Mouse (Mus musculus): Measurements from ENCODE around the gene Grk2. TPM values are rescaled to one million over a fixed set of nuclear protein-coding genes. Genes with fewer than 3 reads are reported as not detected.
A peak's percentile ranks its signal among the peaks of the same experiment; 100 is the strongest.

The Grk2 gene
- polyA plus RNA-seq, 1 experiment: 220 TPM

DNA sequence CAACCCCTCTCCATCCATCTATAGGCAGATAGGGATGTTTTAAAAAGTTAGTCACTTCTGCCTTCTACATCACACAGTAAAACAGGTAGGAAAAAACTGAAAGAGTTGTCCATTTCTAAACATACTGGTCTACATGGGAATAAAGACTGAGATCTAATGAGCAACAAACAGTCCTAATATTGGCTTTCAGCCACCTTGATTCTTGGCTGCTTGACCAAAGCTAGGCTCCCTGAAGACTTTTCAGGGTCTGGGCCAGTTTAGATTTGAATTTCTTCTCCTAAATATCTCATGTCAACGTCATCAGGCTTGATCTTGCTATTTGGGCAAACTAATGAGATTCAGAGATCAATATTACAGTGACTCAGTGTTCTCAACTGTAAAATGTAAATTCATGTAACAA is 20.9 kb upstream of the Grk2 start:
- no peak for TF ChIP-seq POLR2A (IDR thresholded peaks at IDR 0.05; ENCODE audit: extremely low read depth, insufficient read depth, low read length)
- TF ChIP-seq CTCF (IDR thresholded peaks at IDR 0.05; ENCODE audit: extremely low read depth, insufficient read depth, low read length): no peak
- Histone ChIP-seq H3K27ac (ENCODE audit: insufficient read depth, low read length) (no peak overlapping the region), H3K4me3 (ENCODE audit: insufficient read depth, low read length) (no peak overlapping the region), H3K4me1 (ENCODE audit: control insufficient read depth, insufficient read depth, low read length) (peaks cover under 1% of the 10 kb centered on the region; the same call in 1 of the 2 replicates)

DNA sequence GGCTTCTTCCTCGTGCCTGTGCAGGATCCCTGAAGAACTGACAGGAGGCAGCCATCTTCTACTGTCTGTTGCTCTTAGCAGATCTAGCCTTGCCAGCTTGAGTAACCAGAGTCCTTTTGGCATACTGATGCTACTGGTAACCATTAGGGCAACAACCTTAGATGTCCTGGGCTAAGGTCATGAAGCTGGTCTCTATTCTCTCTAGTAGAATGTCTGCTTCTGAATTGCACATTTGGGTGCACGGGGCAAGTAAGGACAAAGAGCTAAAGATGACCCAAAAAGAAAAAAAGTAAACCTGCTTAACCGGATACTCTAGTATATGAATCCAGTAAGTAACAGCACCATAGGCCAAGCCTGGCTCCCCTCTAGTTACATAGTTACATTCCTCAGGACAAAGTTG is 20.1 kb upstream of the Grk2 start:
- no peaks in the 10 kb centered on the region for H3K4me1 ChIP-seq (ENCODE audit: control insufficient read depth, insufficient read depth, low read length)
- no peak overlapping the region for H3K27ac ChIP-seq (ENCODE audit: insufficient read depth, low read length)
- no peak overlapping the region for H3K4me3 ChIP-seq (ENCODE audit: insufficient read depth, low read length)
- no peak for TF ChIP-seq CTCF (IDR thresholded peaks at IDR 0.05; ENCODE audit: extremely low read depth, insufficient read depth, low read length)
- TF ChIP-seq POLR2A (IDR thresholded peaks at IDR 0.05; ENCODE audit: extremely low read depth, insufficient read depth, low read length): no peak

DNA sequence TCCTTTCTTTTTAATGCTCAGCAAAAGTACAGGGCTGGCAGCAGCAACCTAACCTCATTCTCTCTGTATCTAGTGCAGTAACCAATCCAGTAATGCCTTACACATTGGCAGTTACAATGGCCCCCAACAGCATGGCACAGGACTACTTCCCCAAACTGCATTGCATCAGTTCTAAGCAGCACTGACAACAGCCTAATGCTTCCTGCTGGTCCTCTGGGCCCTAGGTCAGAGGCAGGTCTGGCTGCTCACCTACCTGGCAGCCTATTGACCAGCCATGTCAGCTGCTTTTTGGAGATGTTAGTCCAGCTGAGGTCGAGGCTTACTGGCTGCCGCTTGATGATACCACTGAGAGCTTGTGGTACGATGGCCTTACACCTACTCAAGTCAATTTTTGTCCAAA is 16.1 kb upstream of the Grk2 start:
- TF ChIP-seq CTCF (IDR thresholded peaks at IDR 0.05; ENCODE audit: extremely low read depth, insufficient read depth, low read length) (no peak), POLR2A (IDR thresholded peaks at IDR 0.05; ENCODE audit: extremely low read depth, insufficient read depth, low read length) (no peak)
- Histone ChIP-seq H3K4me1 (ENCODE audit: control insufficient read depth, insufficient read depth, low read length) (no peaks in the 10 kb centered on the region), H3K27ac (ENCODE audit: insufficient read depth, low read length) (no peak overlapping the region), H3K4me3 (ENCODE audit: insufficient read depth, low read length) (no peak overlapping the region)

DNA sequence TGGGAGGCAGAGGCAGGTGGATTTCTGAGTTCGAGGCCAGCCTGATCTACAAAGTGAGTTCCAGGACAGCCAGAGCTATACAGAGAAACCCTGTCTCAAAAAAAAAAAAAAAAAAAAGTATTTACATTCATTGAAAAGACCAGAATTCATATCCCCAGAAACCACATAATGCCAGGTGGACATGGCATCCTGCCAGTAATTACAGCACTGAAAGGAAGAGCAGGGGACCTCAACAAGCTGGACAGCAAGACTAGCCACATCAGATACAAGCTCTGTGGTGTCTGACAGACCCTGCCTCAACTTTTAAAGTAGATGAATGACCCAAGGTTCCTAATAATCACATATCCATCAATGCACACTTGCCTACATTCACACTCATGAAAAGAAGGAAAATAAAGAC is 15.6 kb upstream of the Grk2 start:
- Histone ChIP-seq H3K4me1 (ENCODE audit: control insufficient read depth, insufficient read depth, low read length) (no peaks in the 10 kb centered on the region), H3K4me3 (ENCODE audit: insufficient read depth, low read length) (no peak overlapping the region), H3K27ac (ENCODE audit: insufficient read depth, low read length) (no peak overlapping the region)
- TF ChIP-seq CTCF (IDR thresholded peaks at IDR 0.05; ENCODE audit: extremely low read depth, insufficient read depth, low read length): no peak
- TF ChIP-seq POLR2A (IDR thresholded peaks at IDR 0.05; ENCODE audit: extremely low read depth, insufficient read depth, low read length): no peak

DNA sequence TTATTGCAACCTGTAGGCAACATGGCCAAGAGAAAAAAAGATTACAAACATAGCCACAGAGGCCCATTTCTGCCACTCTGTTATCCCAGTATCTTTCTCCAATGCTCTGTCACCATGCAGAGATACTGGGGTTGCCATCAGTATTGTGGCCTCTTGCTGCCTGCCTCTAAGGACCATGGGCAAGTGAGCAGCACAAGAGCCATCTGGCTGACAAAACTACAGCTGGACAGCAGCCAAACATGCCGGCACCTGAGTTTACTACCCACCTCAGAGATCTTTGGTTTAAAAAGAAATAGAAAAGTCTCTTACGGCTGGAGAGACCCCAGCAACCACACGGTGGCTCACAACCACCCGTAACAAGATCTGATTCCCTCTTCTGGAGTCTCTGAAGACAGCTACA is 13.2 kb upstream of the Grk2 start:
- Histone ChIP-seq H3K4me3 (ENCODE audit: insufficient read depth, low read length) (no peak overlapping the region), H3K4me1 (ENCODE audit: control insufficient read depth, insufficient read depth, low read length) (no peaks in the 10 kb centered on the region), H3K27ac (ENCODE audit: insufficient read depth, low read length) (no peak overlapping the region)
- TF ChIP-seq POLR2A (IDR thresholded peaks at IDR 0.05; ENCODE audit: extremely low read depth, insufficient read depth, low read length): no peak

DNA sequence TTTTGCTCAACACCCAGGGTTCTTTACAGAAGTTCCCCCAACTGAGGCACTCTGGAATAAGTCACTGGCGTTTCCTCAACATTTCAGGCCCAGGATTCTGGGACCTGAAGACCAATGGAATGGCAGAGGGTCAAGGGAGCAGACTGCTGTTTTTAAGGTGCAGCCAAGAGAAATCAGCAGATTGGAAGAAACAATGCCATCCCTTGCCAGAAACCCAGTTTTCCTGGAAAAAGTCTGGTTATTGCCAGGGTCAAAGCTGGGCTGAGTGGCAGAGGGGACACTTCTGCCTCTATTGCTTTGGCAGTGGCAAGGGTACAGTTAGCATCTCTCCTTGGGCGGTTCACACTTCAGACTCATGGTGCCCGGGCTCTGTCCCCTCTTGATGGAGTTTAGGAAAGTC is 11.2 kb upstream of the Grk2 start:
- H3K27ac ChIP-seq (ENCODE audit: insufficient read depth, low read length): no peak overlapping the region
- no peak for TF ChIP-seq CTCF (IDR thresholded peaks at IDR 0.05; ENCODE audit: extremely low read depth, insufficient read depth, low read length)
- TF ChIP-seq POLR2A (IDR thresholded peaks at IDR 0.05; ENCODE audit: extremely low read depth, insufficient read depth, low read length): no peak
- H3K4me3 ChIP-seq (ENCODE audit: insufficient read depth, low read length): no peak overlapping the region
- H3K4me1 ChIP-seq (ENCODE audit: control insufficient read depth, insufficient read depth, low read length): no peaks in the 10 kb centered on the region

DNA sequence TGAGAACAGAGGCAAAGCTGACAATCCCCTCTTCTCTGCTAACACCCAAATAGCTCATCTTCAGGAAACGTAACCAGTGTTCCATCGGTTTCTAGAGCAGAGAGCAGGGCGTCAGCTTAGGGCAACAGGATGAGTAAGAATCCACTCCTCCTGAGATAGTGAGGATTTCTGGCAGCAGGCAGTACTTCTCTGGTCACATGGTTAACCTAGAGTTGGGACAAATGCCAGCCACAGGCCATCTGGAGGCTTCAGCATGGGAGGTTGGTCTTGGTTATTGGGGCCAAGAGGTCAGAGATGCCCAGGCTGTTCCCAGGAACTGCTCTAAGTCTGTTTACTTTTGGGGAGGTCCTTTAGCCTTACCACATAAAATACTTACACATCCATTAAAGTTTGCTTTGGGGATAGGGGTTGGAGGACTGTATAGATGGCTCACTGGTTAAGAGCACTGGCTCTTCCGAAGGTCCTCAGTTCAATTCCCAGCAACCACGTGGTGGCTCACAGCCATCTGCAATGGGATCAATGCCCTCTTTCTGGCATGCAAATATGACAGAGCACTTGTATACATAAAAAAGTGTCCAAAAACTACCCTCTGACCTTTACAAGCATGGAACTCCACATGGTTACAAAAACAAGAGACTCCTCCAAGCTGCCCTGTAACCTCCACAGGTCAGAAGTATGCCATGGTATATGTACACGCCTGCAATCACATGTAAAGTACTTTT is 9.4 kb upstream of the Grk2 start:
- Histone ChIP-seq H3K4me1 (ENCODE audit: control insufficient read depth, insufficient read depth, low read length) (no peaks in the 10 kb centered on the region), H3K27ac (ENCODE audit: insufficient read depth, low read length) (no peak overlapping the region), H3K4me3 (ENCODE audit: insufficient read depth, low read length) (no peak overlapping the region)
- no peak for TF ChIP-seq POLR2A (IDR thresholded peaks at IDR 0.05; ENCODE audit: extremely low read depth, insufficient read depth, low read length)
- no peak for TF ChIP-seq CTCF (IDR thresholded peaks at IDR 0.05; ENCODE audit: extremely low read depth, insufficient read depth, low read length)

DNA sequence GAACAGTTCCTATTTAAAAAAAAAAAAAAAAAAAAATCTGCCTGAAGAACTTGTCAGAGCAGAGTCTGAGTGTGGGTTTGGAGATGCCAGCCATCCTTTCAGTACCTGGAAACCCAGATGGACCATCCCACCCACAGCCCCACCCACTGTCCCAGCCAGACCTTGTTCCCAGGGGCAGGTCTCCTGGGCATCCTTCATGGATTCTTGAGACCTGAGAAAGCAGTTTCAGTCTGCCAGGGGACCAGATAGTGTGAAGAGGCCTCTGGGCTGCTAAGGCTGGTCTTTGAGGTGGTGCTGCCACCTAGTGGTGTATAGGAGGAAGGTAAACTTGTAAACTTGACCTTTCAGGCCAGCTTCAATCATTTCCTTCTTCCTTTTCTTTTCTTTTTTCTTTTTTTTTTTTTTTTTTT is 3.8 kb upstream of the Grk2 start:
- peak; percentile 77 for TF ChIP-seq CTCF (IDR thresholded peaks at IDR 0.05; ENCODE audit: extremely low read depth, insufficient read depth, low read length)
- no peak for TF ChIP-seq POLR2A (IDR thresholded peaks at IDR 0.05; ENCODE audit: extremely low read depth, insufficient read depth, low read length)
- peaks cover 4% of the 10 kb centered on the region; the same call in 1 of the 2 replicates for H3K4me1 ChIP-seq (ENCODE audit: control insufficient read depth, insufficient read depth, low read length)
- no peak overlapping the region for H3K27ac ChIP-seq (ENCODE audit: insufficient read depth, low read length)
- H3K4me3 ChIP-seq (ENCODE audit: insufficient read depth, low read length): no peak overlapping the region

DNA sequence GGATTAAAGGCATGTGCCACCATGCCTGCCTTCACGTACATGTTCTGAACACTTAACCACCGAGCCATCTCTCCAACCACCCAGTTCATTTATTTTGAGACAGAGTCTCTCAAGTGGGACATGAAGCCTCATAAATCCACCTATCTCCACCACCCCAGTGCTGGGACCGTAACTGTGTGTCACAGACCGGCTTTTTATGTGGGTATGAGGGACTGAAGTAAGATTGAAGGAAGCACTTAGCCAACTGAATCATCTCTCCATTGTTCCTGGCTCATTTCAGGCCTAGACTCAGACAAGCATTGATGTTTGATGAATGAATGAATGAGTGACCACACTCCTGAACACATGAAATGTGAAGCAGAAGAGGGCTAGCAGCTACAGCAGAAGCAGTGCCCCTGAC is 3.3 kb upstream of the Grk2 start:
- Histone ChIP-seq H3K4me3 (ENCODE audit: insufficient read depth, low read length) (no peak overlapping the region), H3K4me1 (ENCODE audit: control insufficient read depth, insufficient read depth, low read length) (peaks cover 5% of the 10 kb centered on the region; the same call in 1 of the 2 replicates), H3K27ac (ENCODE audit: insufficient read depth, low read length) (no peak overlapping the region)
- TF ChIP-seq CTCF (IDR thresholded peaks at IDR 0.05; ENCODE audit: extremely low read depth, insufficient read depth, low read length) (no peak), POLR2A (IDR thresholded peaks at IDR 0.05; ENCODE audit: extremely low read depth, insufficient read depth, low read length) (no peak)

DNA sequence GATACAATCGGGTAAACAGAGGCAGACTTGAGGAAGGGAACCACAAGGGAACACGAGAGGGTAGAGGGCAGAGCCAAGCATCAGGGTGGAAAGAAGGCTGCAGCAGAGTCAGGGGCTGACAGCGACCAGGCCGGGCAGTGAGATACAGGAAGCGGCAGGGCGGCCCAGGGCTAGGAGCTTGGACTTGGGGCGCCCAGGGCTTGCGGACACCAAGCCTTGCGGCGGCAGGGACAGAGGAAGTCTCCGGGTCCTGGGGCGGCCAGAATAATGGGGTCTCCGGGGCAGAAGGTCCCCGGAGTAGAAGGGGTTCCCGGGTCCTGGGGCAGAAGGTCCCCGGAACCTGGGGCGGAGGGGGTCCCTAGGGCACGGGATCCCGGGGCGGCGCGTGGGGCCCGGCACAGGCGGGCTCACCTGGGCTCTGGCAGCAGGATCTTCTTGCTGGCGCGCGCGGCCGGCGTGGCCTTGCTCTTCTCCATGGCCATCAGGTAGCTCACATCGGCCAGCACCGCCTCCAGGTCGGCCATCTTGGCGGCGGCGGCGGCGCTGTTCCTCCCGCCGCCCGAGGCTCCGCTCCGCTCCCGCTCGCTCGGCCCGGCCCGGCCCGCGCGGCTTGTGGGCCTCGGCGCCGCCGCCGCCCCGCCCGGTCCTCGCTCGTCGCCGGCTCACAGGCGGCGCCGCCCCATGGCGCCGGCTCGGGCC is 382 bp downstream of the Grk2 start:
- Histone ChIP-seq H3K4me1 (ENCODE audit: control insufficient read depth, insufficient read depth, low read length) (peaks cover 19% of the 10 kb centered on the region), H3K4me3 (ENCODE audit: insufficient read depth, low read length) (peak overlapping the region; percentile 95), H3K27ac (ENCODE audit: insufficient read depth, low read length) (peak overlapping the region; percentile 85)
- TF ChIP-seq POLR2A (IDR thresholded peaks at IDR 0.05; ENCODE audit: extremely low read depth, insufficient read depth, low read length): no peak
- TF ChIP-seq CTCF (IDR thresholded peaks at IDR 0.05; ENCODE audit: extremely low read depth, insufficient read depth, low read length): no peak
